Mouse (Mus musculus): ENCODE measurements around the gene Senp2. TPM values are rescaled to one million over a fixed set of nuclear protein-coding genes. Genes with fewer than 3 reads are reported as not detected.
A peak's percentile ranks its signal among the peaks of the same experiment; 100 is the strongest.
"Not testable (repeated sequence)": the region's sequence is repeated elsewhere in the genome, so short reads cannot be mapped to it uniquely, and the experiment has no call there.

Senp2 gene
- polyA plus RNA-seq (2015; fragmentation: Nextera tagmentation; extraction: Ambion mirVana) = 42.4 and 42.9 TPM in 2 replicates

GRCm38 (mm10) chr16:22009099-22009584 lies at the start of gene Senp2:
Gene Senp2, plus strand, starts transcription at chr16:22009484.
- Histone ChIP-seq H3K9me3 (no peaks in the 10 kb centered on the region), H3K9ac (peak within 1 kb of the TSS; percentile 86), H3K27ac (peak within 1 kb of the TSS; percentile 71), H3K36me3 (no peaks in the 10 kb centered on the region), H3K27me3 (replicated peaks) (no peaks in the 10 kb centered on the region), H3K4me1 (no peaks in the 10 kb centered on the region), H3K4me2 (peak within 1 kb of the TSS; percentile 71), H3K4me3 (replicated peaks) (peak within 1 kb of the TSS; percentile 79)
- ATAC-seq (ENCODE audit: insufficient read depth, low FRiP score, low read depth) = peak; percentile 99
- WGBS = under 1% methylated on average over 45 of the region's 45 CpGs

- Histone ChIP-seq H3K4me2 (no peak overlapping the region), H3K4me1 (no peaks in the 10 kb centered on the region), H3K9me3 (no peaks in the 10 kb centered on the region), H3K27ac (no peak overlapping the region), H3K36me3 (no peaks in the 10 kb centered on the region), H3K9ac (no peak overlapping the region), H3K27me3 (replicated peaks) (no peaks in the 10 kb centered on the region), H3K4me3 (replicated peaks) (no peak overlapping the region)
- 79% methylated on average over 3 of the region's 3 CpGs for WGBS
- no peak for ATAC-seq (ENCODE audit: insufficient read depth, low FRiP score, low read depth)
Measured at GRCm38 (mm10) chr16:21965576-21965975, 43.7 kb upstream of the Senp2 start.

GRCm38 (mm10) chr16:21969874-21970273 lies 39.4 kb upstream of the Senp2 start:
- WGBS = 69% methylated on average over 5 of the region's 5 CpGs
- Histone ChIP-seq H3K4me2 (no peak overlapping the region), H3K4me3 (replicated peaks) (no peak overlapping the region), H3K9ac (no peak overlapping the region), H3K9me3 (no peaks in the 10 kb centered on the region), H3K4me1 (no peaks in the 10 kb centered on the region), H3K27ac (no peak overlapping the region), H3K27me3 (replicated peaks) (no peaks in the 10 kb centered on the region), H3K36me3 (no peaks in the 10 kb centered on the region)
- ATAC-seq (ENCODE audit: insufficient read depth, low FRiP score, low read depth) = no peak

- Histone ChIP-seq H3K9ac (no peak overlapping the region), H3K4me1 (no peaks in the 10 kb centered on the region), H3K4me2 (no peak overlapping the region), H3K4me3 (replicated peaks) (no peak overlapping the region), H3K27ac (no peak overlapping the region), H3K36me3 (no peaks in the 10 kb centered on the region), H3K9me3 (no peaks in the 10 kb centered on the region), H3K27me3 (replicated peaks) (no peaks in the 10 kb centered on the region)
- ATAC-seq (ENCODE audit: insufficient read depth, low FRiP score, low read depth) = no peak
- WGBS = 77% methylated on average over 6 of the region's 6 CpGs
Measured at GRCm38 (mm10) chr16:21970536-21970935, 38.7 kb upstream of the Senp2 start.

GRCm38 (mm10) chr16:21971446-21971845 lies 37.8 kb upstream of the Senp2 start:
- Histone ChIP-seq H3K4me1 (0 out of 2 replicates have a peak, but pooled peaks cover 7% of the 10 kb centered on the region), H3K27me3 (replicated peaks) (no peaks in the 10 kb centered on the region), H3K27ac (no peak overlapping the region), H3K36me3 (no peaks in the 10 kb centered on the region), H3K4me3 (replicated peaks) (no peak overlapping the region), H3K9me3 (no peaks in the 10 kb centered on the region), H3K4me2 (no peak overlapping the region), H3K9ac (no peak overlapping the region)
- 75% methylated on average over 4 of the region's 4 CpGs for WGBS
- no peak for ATAC-seq (ENCODE audit: insufficient read depth, low FRiP score, low read depth)

GRCm38 (mm10) chr16:21976203-21976602 lies 33.1 kb upstream of the Senp2 start:
- ATAC-seq (ENCODE audit: insufficient read depth, low FRiP score, low read depth) = no peak
- 0 out of 2 replicates have a peak, but pooled peaks cover 8% of the 10 kb centered on the region for H3K4me1 ChIP-seq

GRCm38 (mm10) chr16:21977347-21977746 lies 31.9 kb upstream of the Senp2 start:
- no peak overlapping the region for H3K4me3 ChIP-seq (replicated peaks)
- ATAC-seq (ENCODE audit: insufficient read depth, low FRiP score, low read depth) = no peak
- H3K9me3 ChIP-seq = no peaks in the 10 kb centered on the region
- no peaks in the 10 kb centered on the region for H3K36me3 ChIP-seq
- no peaks in the 10 kb centered on the region for H3K27me3 ChIP-seq (replicated peaks)
- no peak overlapping the region for H3K9ac ChIP-seq
- H3K4me2 ChIP-seq = no peak overlapping the region
- no peak overlapping the region for H3K27ac ChIP-seq
- 73% methylated on average over 5 of the region's 5 CpGs for WGBS
- H3K4me1 ChIP-seq = 0 out of 2 replicates have a peak, but pooled peaks cover 8% of the 10 kb centered on the region

More at GRCm38 (mm10) chr16:21976203-21976602, 33.1 kb upstream of the Senp2 start:
- H3K9me3 ChIP-seq = no peaks in the 10 kb centered on the region
- WGBS = 7% methylated on average over 16 of the region's 16 CpGs
- H3K36me3 ChIP-seq = no peaks in the 10 kb centered on the region
- H3K9ac ChIP-seq = no peak overlapping the region
- peak overlapping the region; percentile 45 for H3K4me2 ChIP-seq
- peak overlapping the region; percentile 6; the same call in 1 of the 2 replicates for H3K4me3 ChIP-seq (replicated peaks)
- H3K27me3 ChIP-seq (replicated peaks) = no peaks in the 10 kb centered on the region
- no peak overlapping the region for H3K27ac ChIP-seq

- Histone ChIP-seq H3K36me3 (no peaks in the 10 kb centered on the region), H3K4me3 (replicated peaks) (no peak overlapping the region), H3K27me3 (replicated peaks) (no peaks in the 10 kb centered on the region), H3K9me3 (no peaks in the 10 kb centered on the region), H3K4me1 (no peaks in the 10 kb centered on the region), H3K9ac (no peak overlapping the region), H3K4me2 (no peak overlapping the region), H3K27ac (no peak overlapping the region)
- ATAC-seq (ENCODE audit: insufficient read depth, low FRiP score, low read depth) = no peak
- WGBS = 93% methylated on average over 9 of the region's 9 CpGs
Measured at GRCm38 (mm10) chr16:21983146-21983545, 26.1 kb upstream of the Senp2 start.

GRCm38 (mm10) chr16:21983581-21983980 lies 25.7 kb upstream of the Senp2 start:
- Histone ChIP-seq H3K27ac (no peak overlapping the region), H3K9me3 (no peaks in the 10 kb centered on the region), H3K36me3 (no peaks in the 10 kb centered on the region), H3K4me1 (no peaks in the 10 kb centered on the region), H3K4me3 (replicated peaks) (no peak overlapping the region), H3K9ac (no peak overlapping the region), H3K27me3 (replicated peaks) (no peaks in the 10 kb centered on the region), H3K4me2 (no peak overlapping the region)
- WGBS = 91% methylated on average over 4 of the region's 4 CpGs
- no peak for ATAC-seq (ENCODE audit: insufficient read depth, low FRiP score, low read depth)

- H3K9ac ChIP-seq = no peak overlapping the region
- no peaks in the 10 kb centered on the region for H3K4me1 ChIP-seq
- H3K4me2 ChIP-seq = no peak overlapping the region
- H3K4me3 ChIP-seq (replicated peaks) = no peak overlapping the region
- H3K27me3 ChIP-seq (replicated peaks) = no peaks in the 10 kb centered on the region
- H3K9me3 ChIP-seq = no peaks in the 10 kb centered on the region
- WGBS = 82% methylated on average over 12 of the region's 12 CpGs
- no peak overlapping the region for H3K27ac ChIP-seq
- H3K36me3 ChIP-seq = no peaks in the 10 kb centered on the region
- ATAC-seq (ENCODE audit: insufficient read depth, low FRiP score, low read depth) = no peak
Measured at GRCm38 (mm10) chr16:21984091-21984490, 25.2 kb upstream of the Senp2 start.

- H3K9me3 ChIP-seq = no peaks in the 10 kb centered on the region
- WGBS = 20% methylated on average over 3 of the region's 3 CpGs
- H3K4me2 ChIP-seq = no peak overlapping the region
- H3K9ac ChIP-seq = no peak overlapping the region
- no peaks in the 10 kb centered on the region for H3K27me3 ChIP-seq (replicated peaks)
- no peaks in the 10 kb centered on the region for H3K36me3 ChIP-seq
- ATAC-seq (ENCODE audit: insufficient read depth, low FRiP score, low read depth) = no peak
- no peaks in the 10 kb centered on the region for H3K4me1 ChIP-seq
- H3K27ac ChIP-seq = no peak overlapping the region
- no peak overlapping the region for H3K4me3 ChIP-seq (replicated peaks)
Measured at GRCm38 (mm10) chr16:21986191-21986590, 23.1 kb upstream of the Senp2 start.

GRCm38 (mm10) chr16:21987956-21988355 lies 21.3 kb upstream of the Senp2 start:
- Histone ChIP-seq H3K9me3 (no peaks in the 10 kb centered on the region), H3K4me3 (replicated peaks) (no peak overlapping the region), H3K4me2 (no peak overlapping the region), H3K4me1 (no peaks in the 10 kb centered on the region), H3K27ac (no peak overlapping the region), H3K9ac (no peak overlapping the region), H3K27me3 (replicated peaks) (no peaks in the 10 kb centered on the region), H3K36me3 (no peaks in the 10 kb centered on the region)
- ATAC-seq (ENCODE audit: insufficient read depth, low FRiP score, low read depth) = no peak
- 56% methylated on average over 5 of the region's 5 CpGs for WGBS

- not testable (repeated sequence) for H3K9me3 ChIP-seq; H3K9ac ChIP-seq; H3K36me3 ChIP-seq; H3K4me2 ChIP-seq; H3K27me3 ChIP-seq (replicated peaks); ATAC-seq (ENCODE audit: insufficient read depth, low FRiP score, low read depth); H3K4me3 ChIP-seq (replicated peaks); H3K4me1 ChIP-seq; H3K27ac ChIP-seq
Measured at GRCm38 (mm10) chr16:21990893-21991292, 18.4 kb upstream of the Senp2 start.

Data from stomach, embryonic 15.5 days (tissue).